Mouse (Mus musculus) midbrain, embryonic 16.5 days (tissue): ENCODE results near the gene Ndnf. TPM values are rescaled to one million over a fixed set of nuclear protein-coding genes. Genes with fewer than 3 reads are reported as not detected.

Source experiments
- ATAC-seq: fragments of 200-750 bp; cut with Nextera tagmentation; 2 replicates; pipeline ENCODE4 v1.8.0; 2017; ENCODE audit warnings: moderate TSS enrichment
- H3K27ac ChIP-seq: fragments of 300-500 bp; sonication (generic); 2 replicates; pipeline ENCODE4 v1.5.1; 2014; ENCODE audit warnings: mild to moderate bottlenecking, low read length, mixed read lengths
- H3K27me3 ChIP-seq: fragments of 300-500 bp; sonication (generic); 2 replicates; pipeline ENCODE4 v1.6.1; 2014; ENCODE audit warnings: low read depth, low read length, mixed read lengths; ENCODE audit not compliant: control insufficient read depth, insufficient read depth
- H3K36me3 ChIP-seq: fragments of 300-500 bp; sonication (generic); 2 replicates; pipeline ENCODE4 v1.6.1; 2014; ENCODE audit warnings: mild to moderate bottlenecking, low read length, moderate library complexity, mixed read lengths; ENCODE audit not compliant: control insufficient read depth, insufficient read depth
- H3K4me1 ChIP-seq: fragments of 300-500 bp; sonication (generic); 2 replicates; pipeline ENCODE4 v1.6.1; 2014; ENCODE audit warnings: mild to moderate bottlenecking, low read length, mixed read lengths; ENCODE audit not compliant: control insufficient read depth, insufficient read depth
- H3K4me2 ChIP-seq: fragments of 300-500 bp; sonication (generic); 2 replicates; pipeline ENCODE4 v1.6.1; 2014; ENCODE audit warnings: mild to moderate bottlenecking, low read length, mixed read lengths
- H3K4me3 ChIP-seq: fragments of 300-500 bp; sonication (generic); 2 replicates; pipeline ENCODE4 v1.5.1; 2014; ENCODE audit warnings: low read depth, mild to moderate bottlenecking, low read length, moderate library complexity, mixed read lengths
- H3K9ac ChIP-seq: fragments of 300-500 bp; sonication (generic); 2 replicates; pipeline ENCODE4 v1.6.1; 2014; ENCODE audit warnings: low read depth, low read length, mixed read lengths
- H3K9me3 ChIP-seq: fragments of 300-500 bp; sonication (generic); replicated peaks from 2 replicates; pipeline ENCODE4 v1.6.1; 2014; ENCODE audit warnings: mild to moderate bottlenecking, low read length, mixed read lengths; ENCODE audit not compliant: control insufficient read depth, poor library complexity, severe bottlenecking
- WGBS: fragments of 180-500 bp; shearing (Covaris S2); extraction: QIAGEN DNeasy Blood & Tissue Kit; methylation state at CpG from one replicate; pipeline ENCODE4 v1.1.7; 2014; 5-methylcytosine and 5-hydroxymethylcytosine counted together
- polyA plus RNA-seq: library from polyadenylated mRNA; unstranded; fragments of >200 nt; fragmentation: Nextera tagmentation; extraction: Ambion mirVana; gene quantifications from 2 replicates; pipeline ENCODE4 v1.2.1, GENCODE M21; 2015

The Ndnf gene
- polyA plus RNA-seq, 1 experiment from 2014 or later, result 3.8 TPM

DNA sequence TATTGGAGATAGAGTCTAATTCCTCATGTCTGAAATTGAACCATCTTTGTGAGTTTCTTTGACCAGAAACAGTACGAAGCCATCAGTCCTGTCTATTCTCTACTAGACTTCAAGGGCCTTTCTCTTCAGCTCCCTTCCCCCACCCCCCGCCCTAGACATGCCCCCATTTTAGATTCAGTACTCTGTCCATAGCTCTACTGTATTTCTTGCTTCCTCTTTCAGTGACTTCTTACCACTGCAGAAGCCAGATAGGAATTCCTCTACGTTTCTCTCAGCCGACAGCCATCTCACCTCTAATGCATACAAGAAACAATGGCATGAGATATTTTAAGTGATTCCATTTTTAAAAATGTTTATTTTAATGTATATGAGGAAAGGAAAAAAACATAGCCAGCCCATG is 10.1 kb upstream of the Ndnf start:
- H3K27me3 ChIP-seq, result no peaks in the 10 kb centered on the region
- no peaks in the 10 kb centered on the region for H3K36me3 ChIP-seq
- H3K9me3 ChIP-seq, result no peaks in the 10 kb centered on the region
- WGBS, result 90% methylated on average over 4 of the region's 4 CpGs
- H3K4me1 ChIP-seq, result no peaks in the 10 kb centered on the region
- H3K27ac ChIP-seq, result no peak overlapping the region
- H3K4me3 ChIP-seq, result no peak overlapping the region
- ATAC-seq, result no peak
- H3K4me2 ChIP-seq, result no peak overlapping the region
- no peak overlapping the region for H3K9ac ChIP-seq

DNA sequence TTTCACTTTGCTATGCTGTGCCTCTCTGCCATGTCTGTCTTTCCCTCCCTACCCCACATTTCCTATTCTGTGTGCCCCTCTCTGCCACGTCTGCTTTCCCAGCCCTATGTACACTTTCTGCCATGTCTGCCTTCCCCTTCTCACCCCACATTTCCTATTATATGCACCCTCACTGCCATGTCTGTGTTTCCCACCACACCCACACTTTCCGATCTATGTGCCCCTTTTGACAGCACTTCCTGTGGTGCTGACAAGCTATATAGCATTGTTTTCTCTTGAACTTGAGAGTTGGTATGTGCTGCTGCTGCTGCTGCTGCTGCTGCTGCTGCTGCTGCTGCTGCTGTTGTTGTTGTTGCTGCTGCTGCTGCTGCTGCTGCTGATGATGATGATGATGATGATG is 9.3 kb upstream of the Ndnf start:
- H3K9ac ChIP-seq, result no peak overlapping the region
- H3K27me3 ChIP-seq, result no peaks in the 10 kb centered on the region
- 75% methylated on average over 2 of the region's 2 CpGs for WGBS
- H3K9me3 ChIP-seq, result no peaks in the 10 kb centered on the region
- H3K36me3 ChIP-seq, result no peaks in the 10 kb centered on the region
- no peaks in the 10 kb centered on the region for H3K4me1 ChIP-seq
- H3K27ac ChIP-seq, result no peak overlapping the region
- no peak for ATAC-seq
- no peak overlapping the region for H3K4me3 ChIP-seq
- H3K4me2 ChIP-seq, result no peak overlapping the region

DNA sequence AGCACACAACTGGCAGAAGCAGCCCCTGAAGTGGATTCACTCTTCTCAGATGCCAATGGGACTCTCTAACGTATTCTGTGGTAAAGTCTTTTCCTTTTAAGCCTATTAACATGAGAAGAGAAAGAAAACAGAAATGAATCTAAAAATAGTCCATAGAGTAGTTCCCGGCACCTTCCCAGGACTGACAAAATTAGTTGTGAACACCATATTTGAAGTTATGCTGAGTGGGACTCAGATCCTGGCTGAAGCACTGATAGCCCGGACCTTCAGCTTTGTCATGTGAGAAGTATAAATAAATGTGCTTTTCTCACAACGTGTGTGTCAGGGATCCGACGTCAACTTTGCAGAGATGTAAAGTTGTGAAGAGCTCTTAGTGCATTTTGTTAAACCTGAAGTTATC is 7.4 kb upstream of the Ndnf start:
- WGBS, result 70% methylated on average over 6 of the region's 6 CpGs
- no peak for ATAC-seq
- Histone ChIP-seq H3K4me3 (no peak overlapping the region), H3K27me3 (no peaks in the 10 kb centered on the region), H3K9ac (no peak overlapping the region), H3K36me3 (no peaks in the 10 kb centered on the region), H3K27ac (no peak overlapping the region), H3K4me1 (no peaks in the 10 kb centered on the region), H3K9me3 (no peaks in the 10 kb centered on the region), H3K4me2 (no peak overlapping the region)

- no peak overlapping the region for H3K9ac ChIP-seq
- no peaks in the 10 kb centered on the region for H3K36me3 ChIP-seq
- H3K4me2 ChIP-seq, result no peak overlapping the region
- H3K27me3 ChIP-seq, result no peaks in the 10 kb centered on the region; the same call in 1 of the 2 replicates
- no peaks in the 10 kb centered on the region for H3K9me3 ChIP-seq
- WGBS, result 77% methylated on average over 3 of the region's 3 CpGs
- no peak overlapping the region for H3K4me3 ChIP-seq
- ATAC-seq, result no peak
- H3K4me1 ChIP-seq, result 0 out of 2 replicates have a peak, but pooled peaks cover 3% of the 10 kb centered on the region
- H3K27ac ChIP-seq, result no peak overlapping the region
Measured at GRCm38 (mm10) chr6:65666295-65666694, 5.1 kb upstream of the Ndnf start.

DNA sequence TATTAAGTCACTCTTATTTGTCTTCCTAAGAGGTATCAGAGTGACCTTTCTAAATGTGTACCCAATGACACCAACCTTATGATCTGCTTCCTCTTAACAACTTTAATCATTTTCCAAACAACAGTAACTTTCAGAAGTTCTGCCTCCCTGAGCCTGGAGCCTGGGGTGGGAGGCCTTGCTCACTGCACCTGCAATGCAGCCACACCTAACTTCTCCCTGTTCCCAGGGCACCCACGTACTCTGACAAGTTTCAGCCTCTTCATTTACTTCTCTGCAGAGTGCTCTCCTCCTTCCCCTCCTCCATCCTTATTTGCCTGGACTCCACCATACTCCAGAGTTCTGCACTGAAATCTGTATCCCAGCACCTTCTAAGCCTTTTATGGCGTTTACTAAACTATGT is 1.4 kb upstream of the Ndnf start:
- Histone ChIP-seq H3K4me2 (no peak overlapping the region), H3K9me3 (no peaks in the 10 kb centered on the region), H3K27me3 (no peaks in the 10 kb centered on the region; the same call in 1 of the 2 replicates), H3K4me3 (no peak overlapping the region), H3K36me3 (no peaks in the 10 kb centered on the region), H3K9ac (no peak overlapping the region), H3K4me1 (peaks cover 14% of the 10 kb centered on the region; the same call in 1 of the 2 replicates), H3K27ac (no peak overlapping the region)
- WGBS, result 35% methylated on average over 2 of the region's 2 CpGs
- ATAC-seq, result no peak

- Histone ChIP-seq H3K36me3 (no peaks in the 10 kb centered on the region), H3K27ac (no peak overlapping the region), H3K9me3 (no peaks in the 10 kb centered on the region), H3K9ac (peak overlapping the region; percentile 64), H3K27me3 (no peaks in the 10 kb centered on the region; the same call in 1 of the 2 replicates), H3K4me3 (peak overlapping the region; percentile 67), H3K4me2 (peak overlapping the region; percentile 97), H3K4me1 (peaks cover 14% of the 10 kb centered on the region; the same call in 1 of the 2 replicates)
- WGBS, result 1% methylated on average over 20 of the region's 21 CpGs
- peak; percentile 59 for ATAC-seq
Measured at GRCm38 (mm10) chr6:65670981-65671411, 394 bp upstream of the Ndnf start.

DNA sequence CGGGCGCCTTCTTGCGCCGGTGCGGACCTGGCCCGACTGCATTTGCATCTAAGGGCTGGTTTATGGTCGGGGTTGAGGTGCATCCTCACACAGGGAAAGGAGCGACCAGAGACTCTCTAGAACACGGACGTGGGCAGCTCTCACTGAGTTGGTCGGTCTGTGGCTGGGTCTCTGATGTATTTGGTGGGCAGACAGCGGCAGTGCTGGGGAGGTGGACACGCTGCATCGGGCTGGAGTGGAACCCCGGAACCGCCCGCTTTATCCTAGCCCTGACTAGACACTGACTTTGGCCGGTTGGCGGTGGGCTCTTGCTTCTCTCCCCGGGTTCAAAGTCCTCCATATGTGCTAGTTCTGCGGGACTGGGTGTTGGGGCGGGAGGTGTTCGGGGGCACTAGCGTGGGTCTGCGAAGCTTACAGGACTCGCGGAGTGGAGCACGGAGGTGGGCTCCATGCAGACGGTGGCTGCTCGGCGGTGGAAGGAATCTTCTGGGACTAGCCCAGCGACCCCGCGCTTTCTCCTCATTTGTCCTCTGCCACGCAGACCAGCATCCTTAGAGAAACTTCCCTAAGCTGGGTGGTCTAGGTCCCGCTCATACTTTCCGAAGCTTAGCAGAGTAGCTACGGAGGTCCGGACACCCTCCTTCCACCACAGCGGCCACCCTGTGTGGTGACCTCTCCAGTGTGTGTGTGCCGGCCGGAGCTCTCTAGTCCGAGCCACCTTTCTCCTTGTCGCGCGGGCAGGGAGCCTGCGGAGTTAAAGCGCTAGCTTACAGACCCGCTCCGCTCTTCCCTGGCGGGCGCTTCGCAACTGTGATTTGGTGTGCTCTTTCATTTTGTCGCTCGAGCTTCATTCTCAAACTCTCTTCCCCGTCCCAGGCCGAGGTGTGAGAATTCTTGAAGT is 991 bp downstream of the Ndnf start:
- Histone ChIP-seq H3K27me3 (no peaks in the 10 kb centered on the region; the same call in 1 of the 2 replicates), H3K27ac (no peak overlapping the region), H3K4me2 (peak overlapping the region; percentile 97), H3K9ac (peak overlapping the region; percentile 64), H3K9me3 (no peaks in the 10 kb centered on the region), H3K4me1 (peaks cover 14% of the 10 kb centered on the region; the same call in 1 of the 2 replicates), H3K36me3 (no peaks in the 10 kb centered on the region), H3K4me3 (peak overlapping the region; percentile 67)
- ATAC-seq, result peak; percentile 59
- under 1% methylated on average over 56 of the region's 57 CpGs for WGBS

GRCm38 (mm10) chr6:65693938-65694337 is 22.5 kb downstream of the Ndnf start:
- no peak for ATAC-seq
- no peak overlapping the region for H3K9ac ChIP-seq
- no peaks in the 10 kb centered on the region for H3K4me1 ChIP-seq
- no peaks in the 10 kb centered on the region for H3K36me3 ChIP-seq
- H3K27me3 ChIP-seq, result no peaks in the 10 kb centered on the region
- H3K27ac ChIP-seq, result no peak overlapping the region
- H3K9me3 ChIP-seq, result no peaks in the 10 kb centered on the region
- no peak overlapping the region for H3K4me2 ChIP-seq
- H3K4me3 ChIP-seq, result no peak overlapping the region

- Histone ChIP-seq H3K27ac (no peak overlapping the region), H3K36me3 (no peaks in the 10 kb centered on the region), H3K4me1 (no peaks in the 10 kb centered on the region), H3K4me3 (no peak overlapping the region), H3K4me2 (no peak overlapping the region), H3K27me3 (no peaks in the 10 kb centered on the region), H3K9ac (no peak overlapping the region), H3K9me3 (no peaks in the 10 kb centered on the region)
- WGBS, result 89% methylated on average over 1 of the region's 1 CpGs
- ATAC-seq, result no peak
Measured at GRCm38 (mm10) chr6:65720676-65721075, 49.3 kb downstream of the Ndnf start.
